Mouse (Mus musculus) CD4-positive, CD25-positive, alpha-beta regulatory T cell, adult 2 months (primary cell): ENCODE measurements around the gene Lsm14a.

Experiments used
- DNase-seq: peaks from one replicate; pipeline ENCODE4 v3.0.0-alpha.2; 2012; ENCODE audit warnings: low read depth, low spot score

Gene Lsm14a

DNA sequence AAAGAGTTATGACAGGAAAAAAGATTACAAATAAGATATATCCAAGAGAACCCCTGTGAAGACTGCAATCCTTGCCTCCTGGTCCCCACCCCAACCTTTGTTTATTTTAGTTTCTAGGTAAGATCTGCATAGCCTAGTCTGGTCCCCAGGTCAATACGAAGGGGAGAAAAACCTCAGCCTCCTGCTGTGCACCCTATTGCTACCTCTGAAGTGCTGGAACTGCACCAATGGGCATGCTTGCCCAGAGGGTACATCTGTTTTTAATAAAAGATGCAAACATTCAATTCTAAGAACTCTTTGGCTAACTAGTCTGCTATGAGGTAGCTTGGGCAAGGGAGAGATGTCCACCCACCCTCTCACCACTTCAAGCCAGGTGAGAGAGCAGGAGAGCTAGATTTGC, 19.2 kb downstream of the Lsm14a start:
- DNase-seq: no peak

DNA sequence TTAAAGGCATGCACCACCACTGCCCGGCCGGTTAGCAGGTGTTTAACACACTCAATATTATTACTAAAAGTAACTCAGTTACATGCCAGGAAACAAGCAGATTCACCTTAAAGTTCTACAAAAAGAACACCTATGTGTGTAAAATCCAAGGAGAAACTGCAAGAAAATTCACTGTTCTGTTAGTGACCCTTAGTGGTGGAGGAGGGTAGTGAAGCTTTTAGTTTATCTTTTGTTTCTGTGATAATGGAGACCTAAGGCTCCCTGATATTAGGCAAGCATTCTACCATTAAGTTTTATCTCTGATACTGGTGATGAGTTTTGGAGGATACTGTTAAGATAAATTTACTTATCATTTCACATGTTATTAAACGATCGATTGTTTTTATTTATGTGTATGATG, 37.5 kb downstream of the Lsm14a start:
- peak; percentile 37 for DNase-seq

DNA sequence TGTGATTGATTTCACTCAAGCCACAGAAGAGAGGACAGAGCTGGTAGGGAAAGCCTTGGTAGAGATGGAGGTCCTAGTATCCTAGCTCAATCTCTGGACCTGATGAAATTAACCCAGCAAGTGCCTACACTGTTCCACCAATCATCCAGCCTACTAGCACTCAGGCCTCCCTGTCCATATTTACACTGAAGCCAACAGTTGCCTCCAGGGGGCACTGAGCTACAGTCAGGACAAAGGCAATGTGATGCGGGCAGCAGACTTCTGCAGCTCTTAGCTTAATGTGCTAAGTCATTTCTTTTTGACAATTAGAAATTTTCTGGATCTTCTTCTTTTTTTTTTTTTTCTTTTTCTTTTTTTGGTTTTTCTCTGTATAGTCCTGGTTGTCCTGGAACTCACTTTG, 41.1 kb downstream of the Lsm14a start:
- DNase-seq: peak; percentile 53

DNA sequence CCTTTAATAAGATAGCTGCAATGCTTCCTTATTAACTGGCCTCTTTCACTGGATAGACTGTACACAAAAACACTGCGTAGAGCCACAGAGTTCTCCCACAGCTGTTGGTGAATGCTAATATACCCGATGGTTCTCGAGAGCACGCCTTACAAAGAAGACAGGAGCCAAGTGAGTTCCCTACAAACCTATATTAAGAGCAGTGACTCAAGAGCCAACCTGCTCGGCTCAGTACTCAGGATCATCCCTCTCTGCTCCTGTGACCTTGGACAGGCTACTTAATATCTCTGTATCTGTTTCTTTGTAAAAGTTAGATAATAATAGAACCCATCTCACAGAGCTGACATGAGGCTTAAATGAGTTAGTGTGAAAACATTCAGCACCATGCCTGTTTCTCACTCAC, 42.9 kb downstream of the Lsm14a start:
- DNase-seq: no peak

DNA sequence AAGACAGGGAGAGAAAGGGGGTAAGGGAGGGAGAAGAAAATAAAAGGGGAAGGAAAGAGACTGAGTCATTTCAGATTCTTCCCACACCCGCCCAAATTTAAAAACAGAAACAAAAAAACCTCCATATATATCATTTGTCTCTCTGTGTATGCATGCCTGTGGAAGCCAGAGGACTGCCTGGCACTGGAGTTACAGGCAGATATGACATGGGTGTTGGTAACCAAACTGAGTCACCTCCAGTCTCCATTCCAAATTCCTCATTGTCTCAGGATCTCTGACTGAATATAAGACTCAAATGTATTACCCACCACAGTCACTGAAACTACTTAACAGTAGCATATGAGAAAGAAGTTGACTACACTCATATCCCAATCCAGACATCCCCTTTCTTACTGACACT, 45.1 kb downstream of the Lsm14a start:
- no peak for DNase-seq

DNA sequence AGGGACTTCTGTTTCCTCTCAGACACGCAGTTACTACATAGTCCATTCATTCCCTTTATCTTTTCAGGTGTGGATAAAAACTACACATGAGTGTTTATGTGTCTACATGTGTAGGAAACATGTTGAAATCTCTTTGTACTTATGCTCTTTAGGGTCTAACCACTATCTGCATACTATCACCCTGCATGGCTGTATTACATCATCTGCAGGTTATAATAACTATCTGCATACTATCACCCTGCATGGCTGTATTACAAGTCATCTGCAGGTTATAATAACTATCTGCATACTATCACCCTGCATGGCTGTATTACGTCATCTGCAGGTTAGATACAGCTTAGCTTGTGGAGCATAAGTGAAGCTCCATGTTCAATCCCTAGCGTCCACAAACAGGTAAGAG, 46.1 kb downstream of the Lsm14a start:
- no peak for DNase-seq

DNA sequence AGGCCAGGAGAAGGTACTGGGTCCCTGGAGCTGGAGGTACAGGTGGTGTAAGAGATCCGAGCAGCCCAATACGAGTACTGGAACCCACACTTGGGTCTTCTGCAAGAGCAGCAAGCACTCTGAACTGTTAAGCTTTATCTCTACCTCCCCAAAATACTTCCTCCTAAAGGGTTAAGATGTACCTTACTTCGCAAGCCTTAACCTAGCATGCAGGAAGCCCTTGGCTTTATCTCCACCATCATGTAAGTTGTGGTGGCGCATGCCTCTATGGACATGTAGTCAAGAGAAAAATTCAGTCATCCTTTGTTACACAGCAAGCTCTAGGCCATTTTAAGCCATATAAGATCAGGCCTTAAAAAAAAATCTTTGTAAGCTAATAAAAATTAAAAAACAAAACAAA, 46.6 kb downstream of the Lsm14a start:
- DNase-seq: no peak

DNA sequence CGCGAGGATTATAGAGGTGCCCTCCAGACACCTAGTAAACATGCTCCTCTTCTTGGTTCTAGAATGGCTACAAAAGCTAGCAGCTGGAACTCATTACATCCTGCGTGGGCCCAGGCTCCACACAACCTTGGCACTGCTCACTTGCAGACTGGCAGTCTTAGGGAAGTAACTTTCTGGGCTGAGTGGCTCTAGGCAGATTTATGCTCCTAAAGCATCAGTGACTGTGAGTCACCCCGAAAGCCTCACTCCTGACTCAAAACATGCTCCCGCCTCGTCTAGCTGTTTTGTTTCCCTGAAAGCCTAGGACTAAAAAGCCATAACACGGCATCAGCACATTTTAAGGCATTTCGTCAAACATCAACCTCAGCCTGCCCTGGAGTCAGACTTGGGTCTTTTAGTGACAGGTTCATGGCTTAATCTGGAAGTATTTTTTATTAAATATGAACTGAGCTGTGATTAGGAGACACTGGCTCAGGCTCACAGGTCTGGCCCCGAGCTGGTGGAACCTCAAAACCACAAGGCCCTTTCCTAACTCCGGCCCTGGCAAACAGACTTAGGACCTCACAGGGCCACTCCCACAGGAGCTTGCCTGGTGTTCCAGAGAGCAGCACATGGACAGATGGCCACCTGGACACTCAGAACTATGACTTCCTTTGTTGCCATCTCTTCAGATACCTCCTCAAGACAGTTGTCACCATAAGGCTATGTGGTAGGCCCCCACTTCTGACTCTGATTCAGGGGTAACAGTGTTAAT, 50.9 kb downstream of the Lsm14a start:
- no peak for DNase-seq

DNA sequence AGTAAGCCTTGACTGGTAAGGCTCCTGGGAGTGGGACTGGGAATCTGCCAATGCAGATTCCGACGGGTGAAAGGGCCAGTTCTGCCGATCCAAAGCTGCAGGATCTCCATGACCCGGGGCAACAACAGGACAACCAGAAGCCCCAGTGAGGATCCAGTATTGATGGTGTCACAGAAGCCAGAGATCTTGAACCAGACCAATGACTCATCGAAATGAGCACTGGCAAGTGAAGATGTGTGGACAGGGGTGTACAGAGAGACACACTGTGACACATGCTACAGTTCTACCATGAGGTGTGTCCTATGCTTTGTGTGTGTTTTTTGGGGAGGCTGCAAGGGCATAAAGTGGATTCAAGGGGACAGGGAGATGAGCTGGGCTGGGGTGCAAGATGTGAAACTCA, 52.3 kb downstream of the Lsm14a start:
- DNase-seq: no peak

DNA sequence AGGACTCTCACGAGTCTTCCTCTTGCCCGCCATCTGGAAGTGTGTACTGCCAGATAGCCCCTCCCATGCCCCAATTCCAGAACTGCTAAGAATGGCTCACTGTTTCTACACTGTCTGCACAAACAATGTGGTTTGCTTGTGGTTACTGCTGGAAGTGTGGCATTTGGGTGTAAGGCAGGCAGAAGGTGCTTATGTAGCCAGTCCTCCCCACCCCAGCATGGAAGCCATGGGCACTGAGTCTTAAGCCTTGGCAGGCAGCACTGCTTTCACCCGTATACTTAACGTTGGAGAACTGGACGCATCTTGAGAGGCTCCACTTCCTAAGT, 54.0 kb downstream of the Lsm14a start:
- no peak for DNase-seq

DNA sequence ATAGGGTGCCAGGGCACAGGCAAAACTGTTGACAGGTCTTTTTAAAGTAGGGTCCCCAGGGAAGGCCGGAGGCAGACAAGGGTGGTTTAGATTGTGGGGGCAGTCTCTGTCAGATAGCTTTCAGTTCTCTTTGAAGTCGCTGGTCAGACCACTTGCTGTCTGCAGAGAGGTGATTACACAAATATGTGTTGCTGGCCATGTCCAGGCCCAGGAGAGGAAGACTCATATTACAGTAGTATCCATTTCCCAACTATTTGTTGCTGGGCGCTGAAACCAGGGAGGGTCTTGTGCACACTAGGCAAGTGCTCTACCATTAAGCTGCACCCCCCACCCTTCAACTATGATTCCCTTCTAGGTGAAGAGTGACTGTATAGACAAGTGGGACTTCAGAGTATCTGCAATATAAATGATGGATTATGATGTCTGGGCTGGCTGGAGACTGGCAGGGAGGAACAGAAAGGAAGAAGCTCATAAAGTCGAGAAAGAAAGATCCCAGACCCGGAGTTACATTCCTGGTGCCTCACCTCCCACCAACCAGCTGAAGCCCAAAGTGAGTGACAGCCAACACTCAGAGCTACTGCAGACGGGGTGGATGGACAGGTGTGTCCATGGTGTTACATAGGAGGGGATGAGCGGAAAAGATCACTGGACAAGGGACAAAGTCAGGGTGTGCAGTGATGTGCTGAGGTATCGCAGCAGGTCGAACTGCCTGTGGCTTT, 54.5 kb downstream of the Lsm14a start:
- DNase-seq: no peak

DNA sequence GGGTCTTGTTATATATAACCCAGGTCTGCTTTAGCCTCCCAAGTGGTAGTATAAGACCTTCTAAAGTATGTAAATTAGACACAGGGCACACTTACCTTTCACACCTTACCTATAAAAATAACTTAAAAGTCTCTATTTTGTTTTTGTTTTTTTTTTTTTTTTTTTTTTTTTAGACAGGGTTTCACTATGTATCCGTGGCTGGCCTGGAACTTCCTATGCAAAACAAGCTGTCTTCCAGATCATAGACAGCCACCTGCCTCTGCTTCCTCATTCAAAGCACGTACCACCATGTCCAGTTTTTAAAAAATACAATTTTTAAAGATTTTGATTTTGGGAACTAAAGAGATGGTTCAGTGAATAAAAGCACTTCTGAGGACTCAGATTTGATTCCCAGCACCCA, 55.8 kb downstream of the Lsm14a start:
- DNase-seq: no peak

DNA sequence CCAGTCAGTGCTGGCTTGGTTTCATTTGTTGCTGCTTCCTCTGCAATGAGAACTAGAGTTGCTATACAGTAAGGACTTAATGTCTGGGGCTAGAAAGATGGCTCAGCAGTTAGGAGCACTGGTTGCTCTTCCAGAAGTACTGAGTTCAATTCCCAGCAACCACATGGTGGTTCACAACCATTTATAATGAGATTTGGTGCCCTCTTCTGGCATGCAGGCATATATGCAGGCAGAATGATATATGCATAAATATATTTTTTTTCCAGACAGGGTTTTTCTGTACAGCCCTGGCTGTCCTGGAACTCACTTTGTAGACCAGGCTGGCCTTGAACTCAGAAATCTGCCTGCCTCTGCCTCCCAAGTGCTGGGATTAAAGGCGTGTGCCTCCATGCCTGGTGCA, 56.6 kb downstream of the Lsm14a start:
- peak; percentile 15 for DNase-seq

DNA sequence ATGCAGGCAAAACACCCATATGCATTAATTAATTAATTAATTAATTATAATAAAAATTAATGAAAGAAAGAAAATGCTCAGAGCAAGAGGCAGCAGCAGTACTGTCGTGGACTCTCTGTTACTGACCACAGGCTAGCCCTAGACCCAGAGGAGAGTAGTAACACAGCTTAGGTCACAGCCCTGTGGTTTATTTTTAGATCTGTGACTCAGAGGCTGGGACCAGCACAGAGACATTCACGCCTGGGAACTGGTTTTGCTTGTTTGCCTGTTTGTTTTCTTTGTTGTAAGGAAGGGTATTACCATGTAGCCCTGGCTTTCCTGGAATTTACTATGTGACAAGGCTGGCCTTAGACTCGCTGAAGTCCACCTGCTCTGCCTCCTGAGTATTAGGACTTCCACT, 65.6 kb downstream of the Lsm14a start:
- no peak for DNase-seq

DNA sequence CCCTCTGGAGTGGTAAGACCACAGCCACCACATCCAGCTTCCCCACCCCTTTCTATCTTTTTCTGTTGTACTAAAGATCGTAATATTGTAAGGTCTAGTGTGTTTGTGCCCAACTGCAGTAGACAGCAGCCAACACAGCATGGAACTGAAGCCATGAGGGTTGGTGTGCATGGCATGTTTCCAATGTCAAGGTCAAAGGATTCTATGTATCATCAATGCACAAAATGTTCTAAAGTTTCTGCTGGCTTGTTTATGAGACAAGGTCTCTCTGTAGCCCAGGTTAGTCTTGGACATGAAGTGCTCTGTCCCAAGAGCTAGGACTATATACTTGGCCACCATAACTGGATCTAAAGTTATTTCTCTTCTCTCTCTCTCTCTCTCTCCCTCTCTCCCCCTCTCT, 68.3 kb downstream of the Lsm14a start:
- no peak for DNase-seq

DNA sequence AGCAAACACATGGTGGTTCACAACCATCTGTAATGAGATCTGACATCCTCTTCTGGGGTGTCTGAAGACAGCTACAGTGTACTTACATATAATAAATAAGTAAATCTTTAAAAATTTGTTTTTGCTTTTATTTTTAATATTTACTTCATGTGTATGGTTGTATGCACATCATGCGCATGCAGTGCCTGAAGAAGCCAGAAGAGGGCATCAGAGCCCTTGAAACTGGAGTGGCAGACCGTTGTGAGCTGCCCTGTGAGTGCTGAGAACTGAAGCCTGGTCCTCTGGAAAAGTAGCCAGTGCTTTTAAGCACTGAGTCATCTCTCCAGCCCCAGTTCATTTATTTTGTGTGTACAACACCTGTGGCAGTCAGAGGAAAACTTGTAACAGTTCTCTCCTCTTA, 69.1 kb downstream of the Lsm14a start:
- DNase-seq: no peak

DNA sequence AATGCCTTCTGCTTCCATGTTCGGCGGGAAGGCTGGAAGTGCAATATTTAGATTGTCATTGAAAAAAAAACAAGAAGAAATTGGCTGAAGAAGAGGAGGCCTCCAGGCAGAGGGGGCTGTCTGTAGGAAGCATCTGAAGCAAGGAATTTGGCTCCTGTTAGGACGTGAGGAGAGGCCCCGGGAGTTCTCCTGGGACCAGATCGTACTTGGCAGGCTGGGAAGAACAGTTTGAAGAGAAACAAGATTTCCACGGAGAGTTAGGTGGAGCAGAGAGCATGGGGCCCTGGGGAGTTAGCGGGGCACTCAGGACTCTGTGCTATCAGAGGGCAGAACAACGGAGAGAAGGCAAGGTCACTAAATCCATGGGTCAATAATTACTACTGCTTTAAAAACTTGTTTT, 69.8 kb downstream of the Lsm14a start:
- no peak for DNase-seq

DNA sequence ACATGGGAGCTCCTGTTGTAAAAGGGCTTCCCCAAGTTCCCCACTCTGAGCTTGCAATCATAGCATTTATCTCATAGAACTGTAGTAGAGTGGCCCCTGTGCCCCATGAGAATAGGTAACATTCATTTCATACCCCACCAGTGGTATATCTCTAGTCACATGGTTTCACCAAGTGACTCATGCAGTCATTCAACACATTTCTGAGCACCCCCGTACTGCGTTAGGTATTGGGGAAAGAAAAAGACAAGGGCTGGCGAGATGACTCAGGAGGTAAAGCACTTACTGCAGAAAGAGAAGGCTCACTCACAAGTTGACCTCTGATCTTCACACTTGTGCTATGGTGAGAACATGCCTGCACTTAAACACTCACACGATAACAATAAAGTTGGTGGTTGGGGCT, 71.2 kb downstream of the Lsm14a start:
- no peak for DNase-seq

DNA sequence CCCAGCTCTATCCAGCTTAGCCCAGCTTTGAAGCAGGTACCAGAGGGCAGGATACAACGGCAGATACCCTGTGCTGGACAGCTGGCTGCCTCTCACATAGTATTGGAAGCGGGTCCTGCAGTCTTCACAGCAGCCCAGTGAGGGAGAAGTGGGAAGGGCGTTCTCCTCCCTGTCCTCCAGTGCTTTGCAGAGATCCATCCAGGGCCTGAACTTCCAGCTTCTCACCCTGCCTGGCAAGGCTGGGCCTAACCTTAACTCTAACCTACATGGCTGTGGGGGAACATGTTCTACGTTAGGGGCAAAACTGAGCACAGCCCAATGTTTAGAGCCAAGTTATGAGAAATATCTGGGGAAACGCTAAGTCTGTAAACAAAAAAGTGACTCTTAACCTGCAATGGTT, 72.0 kb downstream of the Lsm14a start:
- DNase-seq: no peak

DNA sequence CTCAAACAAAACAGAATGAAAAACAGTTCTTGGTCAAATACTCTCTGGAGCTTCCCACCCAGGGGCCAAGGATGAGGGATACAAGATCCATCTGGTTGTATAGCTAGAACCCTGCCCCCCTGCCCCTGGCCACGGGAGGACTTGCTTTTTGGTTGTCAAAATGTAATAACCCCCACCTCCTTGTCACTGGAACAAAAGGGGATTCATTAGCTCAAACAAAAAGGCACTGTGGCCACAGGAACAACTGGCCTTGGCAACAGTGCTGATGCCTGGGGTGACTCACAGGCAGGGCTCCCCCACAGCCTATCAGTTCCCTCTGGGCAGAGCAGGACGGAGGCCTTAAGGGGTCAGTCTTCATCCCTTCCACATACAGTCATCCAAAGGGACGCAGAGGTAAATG, 73.2 kb downstream of the Lsm14a start:
- DNase-seq: no peak

DNA sequence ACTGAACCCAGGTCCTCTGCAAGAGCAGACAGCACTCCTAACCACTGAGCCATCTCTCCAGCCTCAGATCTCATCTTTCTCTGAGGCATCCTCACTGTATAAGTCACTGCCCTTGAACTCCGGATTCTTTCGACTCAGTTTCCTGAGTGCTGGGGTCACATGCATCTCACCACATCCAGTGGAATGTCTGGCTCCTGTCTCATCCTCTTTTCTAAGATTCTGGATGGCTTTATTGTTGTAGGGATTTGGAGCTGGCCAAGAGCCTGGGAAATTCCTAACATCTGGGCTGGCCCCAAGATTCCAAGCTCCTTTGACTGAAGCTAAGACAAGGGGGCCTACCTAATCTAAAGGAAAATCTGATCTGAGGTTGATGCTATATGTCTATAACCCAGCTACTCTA, 74.0 kb downstream of the Lsm14a start:
- no peak for DNase-seq

DNA sequence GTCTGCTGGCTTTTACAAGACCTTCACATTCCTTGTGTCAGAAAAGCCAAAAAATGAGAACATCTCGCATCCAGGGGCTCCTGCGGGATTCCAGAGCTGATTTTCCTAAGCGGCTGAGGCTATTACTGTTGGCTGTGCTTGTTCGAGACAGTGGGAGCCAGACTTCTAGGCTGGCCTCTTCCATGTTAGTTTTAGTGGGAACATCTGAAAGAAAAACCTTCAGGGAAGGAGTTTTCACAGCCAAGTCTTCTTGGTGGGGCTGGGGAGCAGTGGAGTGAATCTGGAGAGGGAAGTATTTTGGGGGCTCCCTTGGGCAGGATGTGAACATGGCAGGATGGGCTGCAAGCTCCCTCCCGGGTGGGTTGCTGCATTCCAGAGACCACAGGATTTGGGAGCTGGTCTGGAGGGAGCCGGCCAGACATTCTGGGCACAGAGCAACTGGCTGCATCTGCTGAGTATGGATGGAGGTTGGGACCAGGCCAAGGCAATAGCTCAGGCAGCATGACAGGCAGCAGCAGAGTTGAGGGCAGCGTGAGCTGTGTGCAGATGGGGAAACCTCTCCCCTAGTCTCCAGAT, 75.1 kb downstream of the Lsm14a start:
- DNase-seq: no peak

DNA sequence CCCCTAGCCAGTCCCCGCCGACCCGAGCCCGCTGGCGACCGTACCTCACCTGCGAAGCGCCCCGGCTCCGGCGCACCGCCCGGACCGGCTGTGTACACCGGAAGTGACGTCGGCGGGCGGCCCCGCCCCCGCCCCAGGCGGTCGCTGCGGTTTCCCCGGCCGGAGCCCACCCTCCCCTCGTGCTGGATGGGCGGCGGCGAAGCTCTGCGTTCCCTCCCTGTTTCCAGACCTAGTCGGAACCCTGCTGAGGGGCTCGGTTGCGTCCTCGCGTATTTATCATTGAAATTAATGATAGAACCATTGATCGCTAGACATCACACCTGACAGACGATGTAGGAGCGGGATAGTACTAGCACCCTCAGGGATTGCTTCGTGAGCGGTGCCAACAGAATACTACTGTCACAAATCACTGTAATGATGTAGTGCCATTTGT, 79.7 kb downstream of the Lsm14a start, which contains the start of gene 4931406P16Rik:
Gene 4931406P16Rik, minus strand, starts transcription at position 109 of the 433 bp plus-strand sequence.
- DNase-seq: peak; percentile 89
